In genomic region chr11:118406521-118406920, GRCm38 (mm10) we compare ENCODE assay signal across 12 mouse cellular contexts. TPM values are rescaled to one million over a fixed set of nuclear protein-coding genes. Genes with fewer than 3 reads are reported as not detected.
DNase-seq lines count a peak whose midpoint lies in the region; ATAC-seq and TF ChIP-seq lines count a peak whose summit lies in the region.
"Had no signal": no experiment of that assay in that cellular context is flagged by ENCODE, and none has a peak within 500 bp of the region (broad histone marks: within the 10 kb centered on the region; RNA-seq: fewer than 3 reads in every experiment).

No protein-coding gene starts in this region.

- H3K4me2 ChIP-seq in embryonic facial prominence, embryonic 13.5 days: no peak overlapping the region
- no peak overlapping the region for H3K4me2 ChIP-seq in heart, embryonic 16.5 days (ENCODE audit: low read depth, low read length)
- no peak overlapping the region for H3K4me2 ChIP-seq in stomach, postnatal 0 days (replicated peaks; ENCODE audit: low read depth)
- H3K4me2 ChIP-seq: hindbrain, embryonic 15.5 days; liver, embryonic 15.5 days had no signal

- peaks cover 68% of the 10 kb centered on the region for H3K36me3 ChIP-seq in embryonic facial prominence, embryonic 13.5 days
- peaks cover 69% of the 10 kb centered on the region for H3K36me3 ChIP-seq in embryonic facial prominence, embryonic 10.5 days (replicated peaks)
- peaks cover 22% of the 10 kb centered on the region for H3K36me3 ChIP-seq in heart, embryonic 16.5 days (ENCODE audit: control insufficient read depth, insufficient read depth)
- peaks cover 22% of the 10 kb centered on the region for H3K36me3 ChIP-seq in stomach, postnatal 0 days (ENCODE audit: control insufficient read depth, insufficient read depth, low read length)

- no peak for ATAC-seq in embryonic facial prominence, embryonic 13.5 days (ENCODE audit: insufficient number of reproducible peaks, insufficient read depth, low FRiP score, low TSS enrichment, low read depth)
- ATAC-seq in heart, embryonic 16.5 days (replicated peaks; ENCODE audit: extremely low read depth, insufficient read depth, low FRiP score): 0 out of 2 replicates have a peak, but pooled peaks have one; percentile 14
- no peak for ATAC-seq in stomach, postnatal 0 days (ENCODE audit: low FRiP score, low TSS enrichment)

- no peak for DNase-seq in embryonic facial prominence, embryonic 10.5 days (ENCODE audit: low spot score)
- DNase-seq in heart, postnatal 10 days: no peak
- DNase-seq in right cerebral cortex, postnatal 14 days: peak; percentile 2
- no peak for DNase-seq in right cerebral cortex, postnatal 25 days
- no peak for DNase-seq in stomach, postnatal 0 days (ENCODE audit: low spot score)
- DNase-seq in left cerebral cortex, adult 2 months (ENCODE audit: extremely low spot score in 1 of 2, low spot score in 2 of 2): no peak

- TF ChIP-seq CTCF in stomach, postnatal 0 days (IDR thresholded peaks at IDR 0.05; ENCODE audit: low read depth): no peak
- TF ChIP-seq CTCF in left cerebral cortex, adult 2 months (IDR thresholded peaks at IDR 0.05): no peak

- peak overlapping the region; percentile 16; the same call in 1 of the 2 replicates for H3K27ac ChIP-seq in embryonic facial prominence, embryonic 13.5 days
- no peak overlapping the region for H3K27ac ChIP-seq in embryonic facial prominence, embryonic 10.5 days (replicated peaks)
- H3K27ac ChIP-seq in heart, embryonic 16.5 days (ENCODE audit: low read length): peak overlapping the region; percentile 58; the same call in 1 of the 2 replicates
- peak overlapping the region; percentile 2; the same call in 1 of the 2 replicates for H3K27ac ChIP-seq in stomach, postnatal 0 days (replicated peaks)
- H3K27ac ChIP-seq in left cerebral cortex, adult 2 months: no peak overlapping the region
- H3K27ac ChIP-seq: hindbrain, embryonic 15.5 days; limb, embryonic 10.5 days; liver, embryonic 15.5 days had no signal

- no peaks in the 10 kb centered on the region for H3K27me3 ChIP-seq in embryonic facial prominence, embryonic 13.5 days
- H3K27me3 ChIP-seq in embryonic facial prominence, embryonic 10.5 days (replicated peaks; ENCODE audit: low read depth, poor library complexity, severe bottlenecking): no peaks in the 10 kb centered on the region
- no peaks in the 10 kb centered on the region for H3K27me3 ChIP-seq in heart, embryonic 16.5 days (ENCODE audit: control insufficient read depth, insufficient read depth, low read length)
- H3K27me3 ChIP-seq in stomach, postnatal 0 days (ENCODE audit: control insufficient read depth, insufficient read depth, low read length): no peaks in the 10 kb centered on the region
- H3K27me3 ChIP-seq: hindbrain, embryonic 15.5 days; liver, embryonic 15.5 days had no signal

- no peak overlapping the region for H3K4me3 ChIP-seq in embryonic facial prominence, embryonic 13.5 days
- no peak overlapping the region for H3K4me3 ChIP-seq in embryonic facial prominence, embryonic 10.5 days
- H3K4me3 ChIP-seq in heart, embryonic 16.5 days (ENCODE audit: low read length): no peak overlapping the region
- H3K4me3 ChIP-seq in stomach, postnatal 0 days (ENCODE audit: low read depth, low read length): no peak overlapping the region
- no peak overlapping the region for H3K4me3 ChIP-seq in left cerebral cortex, adult 2 months
- H3K4me3 ChIP-seq: hindbrain, embryonic 15.5 days; limb, embryonic 10.5 days; liver, embryonic 15.5 days had no signal

- H3K9me3 ChIP-seq in embryonic facial prominence, embryonic 13.5 days: no peaks in the 10 kb centered on the region
- H3K9me3 ChIP-seq in embryonic facial prominence, embryonic 10.5 days: no peaks in the 10 kb centered on the region
- H3K9me3 ChIP-seq in heart, embryonic 16.5 days (replicated peaks; ENCODE audit: control insufficient read depth, low read length): no peaks in the 10 kb centered on the region
- H3K9me3 ChIP-seq in stomach, postnatal 0 days (ENCODE audit: control insufficient read depth, low read length): no peaks in the 10 kb centered on the region
- H3K9me3 ChIP-seq: G1E; hindbrain, embryonic 15.5 days; limb, embryonic 10.5 days; liver, embryonic 15.5 days had no signal

- WGBS in embryonic facial prominence, embryonic 13.5 days: 95% methylated on average over 5 of the region's 5 CpGs
- WGBS in embryonic facial prominence, embryonic 10.5 days: 94% methylated on average over 5 of the region's 5 CpGs
- WGBS in heart, embryonic 16.5 days: 82% methylated on average over 5 of the region's 5 CpGs
- WGBS in stomach, postnatal 0 days: 81% methylated on average over 5 of the region's 5 CpGs

- H3K9ac ChIP-seq in embryonic facial prominence, embryonic 13.5 days: no peak overlapping the region
- H3K9ac ChIP-seq in heart, embryonic 16.5 days (ENCODE audit: low read length): no peak overlapping the region
- no peak overlapping the region for H3K9ac ChIP-seq in stomach, postnatal 0 days (ENCODE audit: low read length)
- H3K9ac ChIP-seq: hindbrain, embryonic 15.5 days; liver, embryonic 15.5 days had no signal

- intact Hi-C loops in heart, postnatal 10 days (cut with DNase I): loop anchor here (10.0 kb wide), 1 partner anchor 322 kb away; no protein-coding TSS in a partner anchor
- intact Hi-C loops in left cerebral cortex, adult 2 months (cut with DNase I): no loop called here

- peaks cover 8% of the 10 kb centered on the region for H3K4me1 ChIP-seq in embryonic facial prominence, embryonic 13.5 days
- peaks cover 20% of the 10 kb centered on the region for H3K4me1 ChIP-seq in embryonic facial prominence, embryonic 10.5 days
- peaks cover 12% of the 10 kb centered on the region; the same call in 1 of the 2 replicates for H3K4me1 ChIP-seq in heart, embryonic 16.5 days (ENCODE audit: control insufficient read depth, insufficient read depth, low read length)
- H3K4me1 ChIP-seq in stomach, postnatal 0 days (replicated peaks; ENCODE audit: control insufficient read depth, insufficient read depth): peaks cover 4% of the 10 kb centered on the region

- TF ChIP-seq EP300 in stomach, postnatal 0 days (optimal IDR thresholded peaks at IDR 0.05): no peak

RNA-seq across cellular contexts. Expression of gene Lgals3bp, which starts 4.6 kb away (rescaled TPM):
- 5.6 and 6.8 TPM in 2 replicates for polyA plus RNA-seq in embryonic facial prominence, embryonic 13.5 days (2015; fragmentation: Nextera tagmentation; extraction: Ambion mirVana)
- polyA plus RNA-seq in embryonic facial prominence, embryonic 10.5 days (2016; fragmentation: Nextera tagmentation; extraction: Ambion mirVana): 0.86 and 0.88 TPM in 2 replicates
- 16.8 and 27.5 TPM in 2 replicates for polyA plus RNA-seq in heart, embryonic 16.5 days (2015; fragmentation: Nextera tagmentation; extraction: Ambion mirVana)
- total RNA-seq in heart, postnatal 10 days (2021): 10 to 100 TPM; 31.3 to 31.7 TPM
- 142 and 144 TPM in 2 replicates for polyA plus RNA-seq in stomach, postnatal 0 days (2015; fragmentation: Nextera tagmentation; extraction: Ambion mirVana)
- total RNA-seq in left cerebral cortex, adult 2 months (2021): 10 to 100 TPM; 17.1 to 20.0 TPM

RNA-seq across cellular contexts. Expression of gene Cant1, which starts 12.4 kb away (rescaled TPM):
- polyA plus RNA-seq in embryonic facial prominence, embryonic 13.5 days (2015; fragmentation: Nextera tagmentation; extraction: Ambion mirVana): 28.9 and 30.7 TPM in 2 replicates
- polyA plus RNA-seq in embryonic facial prominence, embryonic 10.5 days (2016; fragmentation: Nextera tagmentation; extraction: Ambion mirVana): 20.2 and 20.8 TPM in 2 replicates
- 19.0 and 20.2 TPM in 2 replicates for polyA plus RNA-seq in heart, embryonic 16.5 days (2015; fragmentation: Nextera tagmentation; extraction: Ambion mirVana)
- total RNA-seq in heart, postnatal 10 days (2021): 10 to 100 TPM; 20.4 to 22.0 TPM
- polyA plus RNA-seq in stomach, postnatal 0 days (2015; fragmentation: Nextera tagmentation; extraction: Ambion mirVana): 32.3 and 33.9 TPM in 2 replicates
- 10 to 100 TPM; 37.9 to 41.0 TPM for total RNA-seq in left cerebral cortex, adult 2 months (2021)

RNA-seq across cellular contexts. Expression of gene C1qtnf1, which starts 21.5 kb away (rescaled TPM):
- 14.7 and 16.5 TPM in 2 replicates for polyA plus RNA-seq in embryonic facial prominence, embryonic 13.5 days (2015; fragmentation: Nextera tagmentation; extraction: Ambion mirVana)
- polyA plus RNA-seq in embryonic facial prominence, embryonic 10.5 days (2016; fragmentation: Nextera tagmentation; extraction: Ambion mirVana): 2.6 and 3.4 TPM in 2 replicates
- 8.9 and 9.3 TPM in 2 replicates for polyA plus RNA-seq in heart, embryonic 16.5 days (2015; fragmentation: Nextera tagmentation; extraction: Ambion mirVana)
- 10 to 100 TPM; 38.0 to 38.4 TPM for total RNA-seq in heart, postnatal 10 days (2021)
- polyA plus RNA-seq in stomach, postnatal 0 days (2015; fragmentation: Nextera tagmentation; extraction: Ambion mirVana): 9.0 and 11.0 TPM in 2 replicates
- 1 to 10 TPM; 3.3 to 4.8 TPM for total RNA-seq in left cerebral cortex, adult 2 months (2021)
- polyA plus RNA-seq: G1E had no signal

RNA-seq across cellular contexts. Expression of gene Timp2, which starts 51.0 kb away (rescaled TPM):
- 117 and 132 TPM in 2 replicates for polyA plus RNA-seq in embryonic facial prominence, embryonic 13.5 days (2015; fragmentation: Nextera tagmentation; extraction: Ambion mirVana)
- polyA plus RNA-seq in embryonic facial prominence, embryonic 10.5 days (2016; fragmentation: Nextera tagmentation; extraction: Ambion mirVana): 40.0 and 46.9 TPM in 2 replicates
- 70.6 and 74.5 TPM in 2 replicates for polyA plus RNA-seq in heart, embryonic 16.5 days (2015; fragmentation: Nextera tagmentation; extraction: Ambion mirVana)
- 100 to 1,000 TPM; 199 to 211 TPM for total RNA-seq in heart, postnatal 10 days (2021)
- 72.7 and 77.2 TPM in 2 replicates for polyA plus RNA-seq in stomach, postnatal 0 days (2015; fragmentation: Nextera tagmentation; extraction: Ambion mirVana)
- total RNA-seq in left cerebral cortex, adult 2 months (2021): 100 to 1,000 TPM; 221 to 255 TPM
- total RNA-seq: G1E had no signal
- polyA plus RNA-seq: G1E had no signal

Comparison
In these comparisons a context has a peak if more than half of its experiments do, and no peak if none do; other contexts are left out.
1. H3K27ac ChIP-seq: peak in embryonic facial prominence, embryonic 13.5 days (single experiment), heart, embryonic 16.5 days (single experiment) and stomach, postnatal 0 days (single experiment); none in embryonic facial prominence, embryonic 10.5 days (single experiment) and left cerebral cortex, adult 2 months (single experiment).